Mouse (Mus musculus) testis, adult 2 months (tissue): ENCODE results near the gene Macrod1. TPM values are rescaled to one million over a fixed set of nuclear protein-coding genes. Genes with fewer than 3 reads are reported as not detected.

ENCODE experiments used
- H3K27ac ChIP-seq: fragments of 200-500 bp; 2 replicates; pipeline ENCODE4 v1.5.1; 2012; ENCODE audit warnings: low read depth, low read length; ENCODE audit not compliant: control insufficient read depth, insufficient read depth
- H3K27me3 ChIP-seq: fragments of 200-500 bp; 2 replicates; pipeline ENCODE4 v1.6.1; 2012; ENCODE audit warnings: mild to moderate bottlenecking, low read length, moderate library complexity; ENCODE audit not compliant: control insufficient read depth, insufficient read depth
- H3K36me3 ChIP-seq: fragments of 200-500 bp; 2 replicates; pipeline ENCODE4 v1.6.1; 2012; ENCODE audit warnings: mild to moderate bottlenecking, low read length; ENCODE audit not compliant: control insufficient read depth, insufficient read depth
- H3K4me1 ChIP-seq: fragments of 200-500 bp; 2 replicates; pipeline ENCODE4 v1.6.1; 2012; ENCODE audit warnings: low read length; ENCODE audit not compliant: control insufficient read depth, insufficient read depth
- H3K4me3 ChIP-seq: fragments of 200-500 bp; 2 replicates; pipeline ENCODE4 v1.5.1; 2012; ENCODE audit warnings: low read depth, mild to moderate bottlenecking, low read length, moderate library complexity, mixed read lengths; ENCODE audit not compliant: control insufficient read depth
- CTCF ChIP-seq: fragments of 200-500 bp; IDR thresholded peaks from 2 replicates; pipeline ENCODE4 v1.5.1; 2012; ENCODE audit warnings: low read depth, mild to moderate bottlenecking, inconsistent platforms, low read length, moderate library complexity; ENCODE audit not compliant: control insufficient read depth, insufficient read depth, insufficient replicate concordance
- POLR2A ChIP-seq: fragments of 200-500 bp; IDR thresholded peaks from 2 replicates; pipeline ENCODE4 v1.6.1; 2012; ENCODE audit warnings: low read depth, mild to moderate bottlenecking, inconsistent platforms, low read length, moderate library complexity; ENCODE audit not compliant: control insufficient read depth
- polyA plus RNA-seq: library from polyadenylated mRNA; depleted of rRNA; stranded (reverse); fragments of >200 nt; gene quantifications from 2 replicates; pipeline ENCODE4 v1.2.3, GENCODE M21; 2012

Gene Macrod1
- polyA plus RNA-seq, 1 experiment, result 39.2 TPM

GRCm38 (mm10) chr19:7224253-7224652 is 167.6 kb downstream of the Macrod1 start:
- peaks cover 2% of the 10 kb centered on the region; the same call in 1 of the 2 replicates for H3K4me1 ChIP-seq
- H3K36me3 ChIP-seq, result peaks cover 2% of the 10 kb centered on the region; the same call in 1 of the 2 replicates
- no peak overlapping the region for H3K4me3 ChIP-seq
- H3K27ac ChIP-seq, result no peak overlapping the region
- TF ChIP-seq CTCF (no peak), POLR2A (no peak)
- H3K27me3 ChIP-seq, result no peaks in the 10 kb centered on the region

DNA sequence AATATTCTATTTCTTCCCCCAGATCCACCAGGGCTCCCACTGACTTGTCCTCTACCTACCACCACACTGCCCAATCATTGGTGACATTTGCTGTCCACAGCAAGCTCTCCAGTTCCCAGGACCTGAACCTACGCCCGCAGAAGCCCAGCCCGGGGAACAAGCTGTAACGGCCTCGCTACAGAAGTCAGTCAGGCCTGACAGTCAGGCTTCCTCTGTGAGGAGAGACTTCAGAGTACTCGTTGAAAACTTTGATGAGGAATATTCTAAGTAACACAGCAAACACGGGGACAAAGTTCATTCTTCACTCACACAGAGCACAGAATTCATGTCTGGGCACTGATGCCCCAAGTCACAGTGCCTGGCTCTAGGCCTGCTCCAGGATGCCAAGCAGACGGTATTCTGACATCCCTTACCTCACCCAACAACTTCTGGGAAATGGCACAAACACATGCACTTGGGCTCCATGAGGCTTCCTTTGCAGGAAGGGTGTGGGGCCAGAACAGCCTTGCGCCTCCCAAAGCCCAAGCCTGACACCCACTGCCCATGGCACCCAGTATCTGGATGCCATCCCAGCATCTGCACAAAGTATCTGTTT is 168.6 kb downstream of the Macrod1 start:
- peaks cover 2% of the 10 kb centered on the region; the same call in 1 of the 2 replicates for H3K4me1 ChIP-seq
- TF ChIP-seq POLR2A (no peak), CTCF (no peak)
- H3K4me3 ChIP-seq, result no peak overlapping the region
- H3K36me3 ChIP-seq, result peaks cover 2% of the 10 kb centered on the region
- no peaks in the 10 kb centered on the region for H3K27me3 ChIP-seq
- H3K27ac ChIP-seq, result no peak overlapping the region

GRCm38 (mm10) chr19:7226511-7226914 is 169.9 kb downstream of the Macrod1 start:
- peaks cover 2% of the 10 kb centered on the region for H3K36me3 ChIP-seq
- TF ChIP-seq POLR2A (no peak), CTCF (no peak)

GRCm38 (mm10) chr19:7234537-7235221 is 178.1 kb downstream of the Macrod1 start:
- Histone ChIP-seq H3K27ac (no peak overlapping the region), H3K4me1 (no peaks in the 10 kb centered on the region; the same call in 1 of the 2 replicates), H3K27me3 (no peaks in the 10 kb centered on the region), H3K36me3 (peaks cover 1% of the 10 kb centered on the region; the same call in 1 of the 2 replicates), H3K4me3 (no peak overlapping the region)
- TF ChIP-seq POLR2A (no peak), CTCF (peak; percentile 63; the same call in 1 of the 2 replicates)

More at GRCm38 (mm10) chr19:7226511-7226914, 169.9 kb downstream of the Macrod1 start:
- Histone ChIP-seq H3K27me3 (no peaks in the 10 kb centered on the region), H3K4me3 (no peak overlapping the region), H3K27ac (no peak overlapping the region), H3K4me1 (peaks cover 2% of the 10 kb centered on the region; the same call in 1 of the 2 replicates)

DNA sequence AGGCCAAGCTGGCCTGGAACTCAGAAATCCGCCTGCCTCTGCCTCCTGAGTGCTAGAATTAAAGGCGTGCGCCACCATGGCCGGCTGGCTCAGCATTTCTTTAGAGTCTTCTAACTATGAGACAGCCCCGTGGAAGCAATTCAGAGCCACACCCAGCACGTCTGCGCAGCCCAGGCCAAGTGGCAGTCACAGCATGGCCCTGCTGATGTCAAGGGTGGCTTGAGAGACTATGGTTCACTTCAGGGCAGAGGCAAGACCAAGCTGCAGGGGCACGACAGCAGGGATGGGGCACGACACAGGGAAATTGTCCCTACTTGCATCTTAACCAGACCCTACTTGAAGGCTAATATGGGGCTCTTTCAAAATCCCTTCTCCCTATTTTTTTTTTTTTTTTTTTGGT is 178.9 kb downstream of the Macrod1 start:
- peaks cover 1% of the 10 kb centered on the region; the same call in 1 of the 2 replicates for H3K36me3 ChIP-seq
- TF ChIP-seq CTCF (no peak), POLR2A (no peak)
- H3K4me1 ChIP-seq, result no peaks in the 10 kb centered on the region; the same call in 1 of the 2 replicates
- H3K27me3 ChIP-seq, result no peaks in the 10 kb centered on the region
- no peak overlapping the region for H3K27ac ChIP-seq
- no peak overlapping the region for H3K4me3 ChIP-seq

DNA sequence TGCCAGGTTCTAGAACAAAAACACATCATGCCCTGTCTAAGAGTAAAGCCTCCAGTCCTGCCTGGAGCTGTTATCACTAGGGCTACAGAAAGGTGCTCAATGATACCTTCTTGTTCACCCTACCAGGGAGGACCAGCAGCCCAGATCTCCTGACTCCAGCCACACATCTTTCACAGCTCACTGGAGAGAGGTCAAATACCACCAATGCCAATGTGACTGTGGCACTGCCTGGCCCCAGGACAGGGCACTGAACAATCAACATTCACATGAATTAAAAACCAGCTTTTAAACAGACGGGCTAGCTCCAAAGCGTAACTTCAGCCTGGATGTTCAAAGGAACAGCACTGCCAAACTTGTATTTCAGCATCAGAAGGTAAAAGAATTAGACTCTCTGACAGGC is 179.4 kb downstream of the Macrod1 start:
- Histone ChIP-seq H3K4me3 (no peak overlapping the region), H3K4me1 (no peaks in the 10 kb centered on the region; the same call in 1 of the 2 replicates), H3K27ac (no peak overlapping the region), H3K27me3 (no peaks in the 10 kb centered on the region), H3K36me3 (peaks cover 1% of the 10 kb centered on the region; the same call in 1 of the 2 replicates)
- no peak for TF ChIP-seq POLR2A
- TF ChIP-seq CTCF, result no peak

DNA sequence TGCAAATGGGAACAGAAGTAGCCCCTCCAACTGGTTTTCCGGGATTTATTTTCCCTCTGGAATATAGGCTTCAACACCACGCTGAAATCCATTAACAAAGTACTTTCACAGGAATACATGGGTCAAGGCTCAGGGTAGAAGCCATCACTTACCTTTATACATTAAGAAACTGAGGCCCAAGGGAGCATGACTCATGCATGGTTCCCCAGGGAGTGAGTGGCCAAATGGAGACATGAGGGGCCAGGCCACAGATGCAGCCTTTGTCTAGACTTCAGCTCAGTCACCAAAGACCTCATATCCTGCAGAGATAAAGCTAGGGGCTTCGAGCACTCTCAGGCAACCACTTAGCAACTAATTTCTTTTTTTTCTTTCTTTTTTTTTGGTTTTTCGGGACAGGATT is 180.1 kb downstream of the Macrod1 start:
- TF ChIP-seq POLR2A, result no peak
- TF ChIP-seq CTCF, result no peak
- H3K27me3 ChIP-seq, result no peaks in the 10 kb centered on the region

More for the DNA sequence above, 180.1 kb downstream of the Macrod1 start:
- Histone ChIP-seq H3K36me3 (peaks cover 1% of the 10 kb centered on the region; the same call in 1 of the 2 replicates), H3K4me1 (peaks cover 4% of the 10 kb centered on the region; the same call in 1 of the 2 replicates), H3K4me3 (no peak overlapping the region), H3K27ac (no peak overlapping the region)
